Mouse (Mus musculus): ENCODE measurements around the gene Dtx3. TPM values are rescaled to one million over a fixed set of nuclear protein-coding genes. Genes with fewer than 3 reads are reported as not detected.

Gene Dtx3
- total and polyA plus RNA-seq, 3 experiments, result 23.7 to 102 (median 24.2) TPM

DNA sequence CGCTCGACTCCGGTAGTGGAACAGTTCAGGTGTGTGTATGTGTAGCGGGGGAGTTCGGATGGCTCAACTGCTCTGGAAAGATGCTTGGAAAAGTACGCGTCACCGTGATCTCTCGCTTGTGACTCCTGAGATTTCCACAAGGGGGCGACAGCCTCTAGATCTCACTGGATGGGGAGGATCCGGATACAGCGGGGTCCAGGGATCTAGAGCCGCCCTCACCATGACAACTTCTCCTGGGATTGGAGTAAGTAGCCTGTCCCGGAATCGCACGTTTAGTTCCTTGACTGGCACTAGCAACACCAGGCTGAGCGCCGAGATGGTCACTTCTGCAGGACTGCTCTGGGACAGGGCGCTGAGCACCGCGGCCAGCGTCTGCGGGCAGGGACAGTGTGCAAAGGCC, 17.8 kb downstream of the Dtx3 start:
- TF ChIP-seq CTCF (IDR thresholded peaks at IDR 0.05), result peak; percentile 97
- TF ChIP-seq EP300 (IDR thresholded peaks at IDR 0.05; ENCODE audit: insufficient read depth, low read depth, low read length), result 0 out of 2 replicates have a peak, but pooled peaks have one; percentile 24
- TF ChIP-seq POLR2A (IDR thresholded peaks at IDR 0.05; ENCODE audit: insufficient read depth, low read depth, low read length), result peak; percentile 82
- Histone ChIP-seq H3K36me3 (ENCODE audit: control insufficient read depth, insufficient read depth, low read length) (no peaks in the 10 kb centered on the region), H3K27ac (peak overlapping the region; percentile 60), H3K4me3 (peak overlapping the region; percentile 62), H3K9ac (ENCODE audit: low read depth, low read length) (peak overlapping the region; percentile 37), H3K4me1 (ENCODE audit: control insufficient read depth, insufficient read depth, low read length) (peaks cover 5% of the 10 kb centered on the region; the same call in 1 of the 2 replicates), H3K79me2 (replicated peaks; ENCODE audit: control insufficient read depth, insufficient read depth, low read length) (no peaks in the 10 kb centered on the region), H3K27me3 (ENCODE audit: control insufficient read depth, insufficient read depth, low read length) (no peaks in the 10 kb centered on the region)
- peak; percentile 77 to 86 for DNase-seq
- intact Hi-C loops (cut with DNase I), result loop anchor here (1.0 to 5.0 kb wide), 3 partner anchors 35 to 165 kb away; partner anchors contain the start of genes Gli1 and Pip4k2c
- under 1% methylated on average over 23 of the region's 23 CpGs for WGBS

- intact Hi-C loops (cut with DNase I), result loop anchor here (1.0 to 5.0 kb wide), 3 partner anchors 35 to 165 kb away; partner anchors contain the start of genes Gli1 and Pip4k2c
- WGBS, result 28% methylated on average over 9 of the region's 9 CpGs
- DNase-seq, result no peak
- no peaks in the 10 kb centered on the region for H3K36me3 ChIP-seq (ENCODE audit: control insufficient read depth, insufficient read depth, low read length)
- H3K9ac ChIP-seq (ENCODE audit: low read depth, low read length), result no peak overlapping the region
- H3K4me1 ChIP-seq (ENCODE audit: control insufficient read depth, insufficient read depth, low read length), result peaks cover 5% of the 10 kb centered on the region; the same call in 1 of the 2 replicates
- H3K79me2 ChIP-seq (replicated peaks; ENCODE audit: control insufficient read depth, insufficient read depth, low read length), result no peaks in the 10 kb centered on the region
- H3K27me3 ChIP-seq (ENCODE audit: control insufficient read depth, insufficient read depth, low read length), result no peaks in the 10 kb centered on the region
- H3K4me3 ChIP-seq, result no peak overlapping the region
- H3K27ac ChIP-seq, result no peak overlapping the region
- TF ChIP-seq POLR2A (IDR thresholded peaks at IDR 0.05; ENCODE audit: insufficient read depth, low read depth, low read length) (no peak), CTCF (IDR thresholded peaks at IDR 0.05) (no peak), EP300 (IDR thresholded peaks at IDR 0.05; ENCODE audit: insufficient read depth, low read depth, low read length) (no peak)
Measured at GRCm38 (mm10) chr10:127177235-127177634, 18.3 kb downstream of the Dtx3 start.

DNA sequence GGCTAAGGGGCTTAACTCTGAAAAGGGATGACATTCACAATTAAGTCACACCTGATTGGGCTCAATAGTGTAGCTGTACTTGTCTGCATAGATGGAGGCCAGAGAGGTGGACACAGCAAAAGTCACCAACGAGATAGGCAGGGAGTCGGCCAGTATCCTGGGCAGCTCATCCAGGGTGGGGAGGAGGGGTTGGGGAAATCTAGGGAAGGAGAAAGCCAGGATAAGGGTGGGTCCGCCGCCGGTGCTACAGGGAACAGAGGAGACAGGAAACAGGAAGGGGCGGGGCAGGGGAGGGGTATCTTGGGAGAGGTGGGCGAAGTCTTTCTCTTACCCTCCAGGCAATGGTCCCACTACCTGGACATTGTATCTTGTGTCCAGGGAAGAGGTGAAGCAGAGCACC, 18.8 kb downstream of the Dtx3 start:
- H3K27me3 ChIP-seq (ENCODE audit: control insufficient read depth, insufficient read depth, low read length), result no peaks in the 10 kb centered on the region
- no peak overlapping the region for H3K27ac ChIP-seq
- WGBS, result 14% methylated on average over 7 of the region's 7 CpGs
- intact Hi-C loops (cut with DNase I), result loop anchor here (1.0 to 5.0 kb wide), 3 partner anchors 36 to 166 kb away; partner anchors contain the start of genes Gli1 and Pip4k2c
- DNase-seq, result peak in 1 of 2 experiments; percentile 1
- peaks cover 5% of the 10 kb centered on the region; the same call in 1 of the 2 replicates for H3K4me1 ChIP-seq (ENCODE audit: control insufficient read depth, insufficient read depth, low read length)
- TF ChIP-seq EP300 (IDR thresholded peaks at IDR 0.05; ENCODE audit: insufficient read depth, low read depth, low read length), result no peak
- no peak for TF ChIP-seq CTCF (IDR thresholded peaks at IDR 0.05)
- TF ChIP-seq POLR2A (IDR thresholded peaks at IDR 0.05; ENCODE audit: insufficient read depth, low read depth, low read length), result no peak
- no peaks in the 10 kb centered on the region for H3K79me2 ChIP-seq (replicated peaks; ENCODE audit: control insufficient read depth, insufficient read depth, low read length)
- no peaks in the 10 kb centered on the region for H3K36me3 ChIP-seq (ENCODE audit: control insufficient read depth, insufficient read depth, low read length)
- no peak overlapping the region for H3K9ac ChIP-seq (ENCODE audit: low read depth, low read length)
- H3K4me3 ChIP-seq, result no peak overlapping the region

- H3K27me3 ChIP-seq (ENCODE audit: control insufficient read depth, insufficient read depth, low read length), result no peaks in the 10 kb centered on the region
Measured at GRCm38 (mm10) chr10:127176228-127176627, 19.3 kb downstream of the Dtx3 start.

DNA sequence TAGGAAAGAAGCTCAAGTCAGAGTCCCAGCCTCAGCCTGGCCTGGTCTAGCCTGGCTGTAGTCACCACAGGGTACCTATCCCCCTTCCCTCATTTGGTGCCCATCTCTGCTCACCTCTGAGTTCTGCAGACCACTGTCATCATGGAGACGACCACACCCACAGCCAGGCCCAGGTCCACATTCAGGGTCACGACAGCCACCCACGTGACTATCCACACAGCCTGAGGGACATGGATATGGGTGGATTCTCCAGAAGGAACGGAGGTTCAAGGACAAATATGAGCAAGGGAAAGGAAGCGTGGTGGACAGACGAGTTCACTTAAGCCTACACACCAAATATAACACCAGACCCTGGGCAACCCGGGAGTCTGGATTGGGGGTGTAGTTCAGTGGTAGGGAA, 21.4 kb downstream of the Dtx3 start:
- intact Hi-C loops (cut with DNase I), result loop anchor here (5.0 kb wide), 1 partner anchor 153 kb away; no protein-coding TSS in a partner anchor
- Histone ChIP-seq H3K36me3 (ENCODE audit: control insufficient read depth, insufficient read depth, low read length) (no peaks in the 10 kb centered on the region), H3K79me2 (replicated peaks; ENCODE audit: control insufficient read depth, insufficient read depth, low read length) (no peaks in the 10 kb centered on the region), H3K4me1 (ENCODE audit: control insufficient read depth, insufficient read depth, low read length) (peaks cover 5% of the 10 kb centered on the region; the same call in 1 of the 2 replicates), H3K4me3 (no peak overlapping the region), H3K27me3 (ENCODE audit: control insufficient read depth, insufficient read depth, low read length) (no peaks in the 10 kb centered on the region), H3K27ac (no peak overlapping the region), H3K9ac (ENCODE audit: low read depth, low read length) (no peak overlapping the region)
- no peak for DNase-seq
- TF ChIP-seq EP300 (IDR thresholded peaks at IDR 0.05; ENCODE audit: insufficient read depth, low read depth, low read length) (no peak), CTCF (IDR thresholded peaks at IDR 0.05) (no peak), POLR2A (IDR thresholded peaks at IDR 0.05; ENCODE audit: insufficient read depth, low read depth, low read length) (no peak)
- WGBS, result 86% methylated on average over 7 of the region's 7 CpGs

More at GRCm38 (mm10) chr10:127176228-127176627, 19.3 kb downstream of the Dtx3 start:
- H3K4me3 ChIP-seq, result no peak overlapping the region
- 66% methylated on average over 3 of the region's 3 CpGs for WGBS
- TF ChIP-seq EP300 (IDR thresholded peaks at IDR 0.05; ENCODE audit: insufficient read depth, low read depth, low read length) (no peak), CTCF (IDR thresholded peaks at IDR 0.05) (no peak), POLR2A (IDR thresholded peaks at IDR 0.05; ENCODE audit: insufficient read depth, low read depth, low read length) (no peak)
- intact Hi-C loops (cut with DNase I), result loop anchor here (5.0 kb wide), 2 partner anchors 36 to 166 kb away; partner anchors contain the start of genes Gli1 and Pip4k2c
- H3K4me1 ChIP-seq (ENCODE audit: control insufficient read depth, insufficient read depth, low read length), result peaks cover 5% of the 10 kb centered on the region; the same call in 1 of the 2 replicates
- no peaks in the 10 kb centered on the region for H3K36me3 ChIP-seq (ENCODE audit: control insufficient read depth, insufficient read depth, low read length)
- H3K27ac ChIP-seq, result no peak overlapping the region
- H3K79me2 ChIP-seq (replicated peaks; ENCODE audit: control insufficient read depth, insufficient read depth, low read length), result no peaks in the 10 kb centered on the region
- H3K9ac ChIP-seq (ENCODE audit: low read depth, low read length), result no peak overlapping the region
- no peak for DNase-seq
